Mouse (Mus musculus) forebrain, embryonic 13.5 days (tissue): Measurements from ENCODE around the gene Arfip1. TPM values are rescaled to one million over a fixed set of nuclear protein-coding genes. Genes with fewer than 3 reads are reported as not detected.
"Not testable (repeated sequence)": the region's sequence is repeated elsewhere in the genome, so short reads cannot be mapped to it uniquely, and the experiment has no call there.

Experiments used
- ATAC-seq: fragments of 200-750 bp; cut with Nextera tagmentation; 2 replicates; pipeline ENCODE4 v1.8.0; 2017
- H3K27ac ChIP-seq: fragments of 300-500 bp; sonication (generic); 2 replicates; pipeline ENCODE4 v1.5.1; 2015; ENCODE audit warnings: inconsistent platforms, mild to moderate bottlenecking, moderate library complexity
- H3K27me3 ChIP-seq: fragments of 300-500 bp; sonication (generic); 2 replicates; pipeline ENCODE4 v1.6.1; 2015; ENCODE audit warnings: mild to moderate bottlenecking, inconsistent platforms
- H3K36me3 ChIP-seq: fragments of 300-500 bp; sonication (generic); 2 replicates; pipeline ENCODE4 v1.6.1; 2015; ENCODE audit warnings: mild to moderate bottlenecking, inconsistent platforms; ENCODE audit not compliant: poor library complexity, severe bottlenecking
- H3K4me1 ChIP-seq: fragments of 300-500 bp; sonication (generic); 2 replicates; pipeline ENCODE4 v1.6.1; 2015; ENCODE audit warnings: inconsistent platforms
- H3K4me2 ChIP-seq: fragments of 300-500 bp; sonication (generic); 2 replicates; pipeline ENCODE4 v1.6.1; 2015; ENCODE audit warnings: inconsistent platforms, mild to moderate bottlenecking, moderate library complexity
- H3K4me3 ChIP-seq: fragments of 300-500 bp; sonication (generic); 2 replicates; pipeline ENCODE4 v1.5.1; 2015; ENCODE audit warnings: mild to moderate bottlenecking, inconsistent platforms
- H3K9ac ChIP-seq: fragments of 300-500 bp; sonication (generic); 2 replicates; pipeline ENCODE4 v1.6.1; 2015; ENCODE audit warnings: mild to moderate bottlenecking, inconsistent platforms
- H3K9me3 ChIP-seq: fragments of 300-500 bp; sonication (generic); replicated peaks from 2 replicates; pipeline ENCODE4 v1.6.1; 2016; ENCODE audit warnings: inconsistent platforms
- WGBS: fragments of 180-500 bp; shearing (Covaris S2); methylation state at CpG from one replicate; pipeline ENCODE4 v1.1.7; 2015; 5-methylcytosine and 5-hydroxymethylcytosine counted together
- polyA plus RNA-seq: library from polyadenylated mRNA; unstranded; fragments of >200 nt; fragmentation: Nextera tagmentation; extraction: Ambion mirVana; gene quantifications from 2 replicates; pipeline ENCODE4 v1.2.1, GENCODE M21; 2015

The Arfip1 gene
- polyA plus RNA-seq, 1 experiment from 2014 or later = 26.1 TPM

GRCm38 (mm10) chr3:84563415-84563814 lies 19.0 kb downstream of the Arfip1 start:
- no peak overlapping the region for H3K9ac ChIP-seq
- ATAC-seq = no peak
- no peaks in the 10 kb centered on the region for H3K9me3 ChIP-seq
- no peaks in the 10 kb centered on the region for H3K36me3 ChIP-seq
- peaks cover 5% of the 10 kb centered on the region; the same call in 1 of the 2 replicates for H3K4me1 ChIP-seq
- H3K4me2 ChIP-seq = no peak overlapping the region
- H3K27ac ChIP-seq = no peak overlapping the region
- H3K27me3 ChIP-seq = no peaks in the 10 kb centered on the region
- WGBS = 94% methylated on average over 4 of the region's 4 CpGs
- H3K4me3 ChIP-seq = no peak overlapping the region

- 94% methylated on average over 2 of the region's 2 CpGs for whole genome bisulfite sequencing
- H3K27ac ChIP-seq, H3K9me3 ChIP-seq, H3K4me2 ChIP-seq, ATAC-seq, H3K27me3 ChIP-seq, H3K9ac ChIP-seq, H3K36me3 ChIP-seq, H3K4me1 ChIP-seq, H3K4me3 ChIP-seq: not testable (repeated sequence)
Measured at GRCm38 (mm10) chr3:84562911-84563310, 19.5 kb downstream of the Arfip1 start.

- no peak for ATAC-seq
Measured at GRCm38 (mm10) chr3:84558301-84558700, 24.1 kb downstream of the Arfip1 start.

GRCm38 (mm10) chr3:84555780-84556179 lies 26.6 kb downstream of the Arfip1 start:
- Histone ChIP-seq H3K9me3 (no peaks in the 10 kb centered on the region), H3K27me3 (no peaks in the 10 kb centered on the region), H3K4me1 (no peaks in the 10 kb centered on the region), H3K9ac (no peak overlapping the region), H3K36me3 (no peaks in the 10 kb centered on the region), H3K27ac (no peak overlapping the region), H3K4me3 (no peak overlapping the region), H3K4me2 (no peak overlapping the region)
- ATAC-seq = no peak
- 83% methylated on average over 3 of the region's 3 CpGs for WGBS

More at GRCm38 (mm10) chr3:84558301-84558700, 24.1 kb downstream of the Arfip1 start:
- no peaks in the 10 kb centered on the region for H3K36me3 ChIP-seq
- no peaks in the 10 kb centered on the region for H3K27me3 ChIP-seq
- no peak overlapping the region for H3K27ac ChIP-seq
- no peaks in the 10 kb centered on the region for H3K9me3 ChIP-seq
- H3K4me2 ChIP-seq = no peak overlapping the region
- 95% methylated on average over 3 of the region's 3 CpGs for WGBS
- H3K4me3 ChIP-seq = no peak overlapping the region
- H3K4me1 ChIP-seq = no peaks in the 10 kb centered on the region
- H3K9ac ChIP-seq = no peak overlapping the region

GRCm38 (mm10) chr3:84547177-84547576 lies 35.2 kb downstream of the Arfip1 start:
- Histone ChIP-seq H3K27ac (no peak overlapping the region), H3K4me3 (no peak overlapping the region), H3K4me1 (no peaks in the 10 kb centered on the region), H3K27me3 (no peaks in the 10 kb centered on the region), H3K4me2 (no peak overlapping the region), H3K9me3 (no peaks in the 10 kb centered on the region), H3K9ac (no peak overlapping the region), H3K36me3 (no peaks in the 10 kb centered on the region)
- WGBS = 81% methylated on average over 8 of the region's 8 CpGs
- no peak for ATAC-seq

- H3K4me2 ChIP-seq, H3K27me3 ChIP-seq, H3K9ac ChIP-seq, H3K9me3 ChIP-seq, H3K36me3 ChIP-seq, ATAC-seq, H3K4me3 ChIP-seq, H3K27ac ChIP-seq: not testable (repeated sequence)
- peaks cover 12% of the 10 kb centered on the region; the same call in 1 of the 2 replicates for H3K4me1 ChIP-seq
- WGBS = 12% methylated on average over 3 of the region's 3 CpGs
Measured at GRCm38 (mm10) chr3:84542450-84542849, 40.0 kb downstream of the Arfip1 start.

GRCm38 (mm10) chr3:84541881-84542280 lies 40.5 kb downstream of the Arfip1 start:
- WGBS = 79% methylated on average over 1 of the region's 1 CpGs
- H3K4me1 ChIP-seq = peaks cover 12% of the 10 kb centered on the region; the same call in 1 of the 2 replicates
- no peaks in the 10 kb centered on the region for H3K9me3 ChIP-seq
- H3K4me3 ChIP-seq = no peak overlapping the region
- no peak overlapping the region for H3K4me2 ChIP-seq
- no peaks in the 10 kb centered on the region for H3K27me3 ChIP-seq
- no peak for ATAC-seq
- H3K36me3 ChIP-seq = no peaks in the 10 kb centered on the region
- no peak overlapping the region for H3K27ac ChIP-seq
- no peak overlapping the region for H3K9ac ChIP-seq

GRCm38 (mm10) chr3:84540640-84541039 lies 41.8 kb downstream of the Arfip1 start:
- no peaks in the 10 kb centered on the region for H3K9me3 ChIP-seq
- H3K4me2 ChIP-seq = no peak overlapping the region
- no peak for ATAC-seq
- H3K27ac ChIP-seq = no peak overlapping the region
- H3K36me3 ChIP-seq = no peaks in the 10 kb centered on the region
- peaks cover 12% of the 10 kb centered on the region; the same call in 1 of the 2 replicates for H3K4me1 ChIP-seq
- no peaks in the 10 kb centered on the region for H3K27me3 ChIP-seq
- H3K4me3 ChIP-seq = no peak overlapping the region
- H3K9ac ChIP-seq = no peak overlapping the region

GRCm38 (mm10) chr3:84536987-84537386 lies 45.4 kb downstream of the Arfip1 start:
- Histone ChIP-seq H3K4me1 (peaks cover 12% of the 10 kb centered on the region; the same call in 1 of the 2 replicates), H3K9ac (no peak overlapping the region), H3K27ac (no peak overlapping the region), H3K9me3 (no peaks in the 10 kb centered on the region), H3K27me3 (no peaks in the 10 kb centered on the region), H3K36me3 (no peaks in the 10 kb centered on the region), H3K4me2 (no peak overlapping the region), H3K4me3 (no peak overlapping the region)
- no peak for ATAC-seq
- 64% methylated on average over 6 of the region's 6 CpGs for WGBS

GRCm38 (mm10) chr3:84533227-84533626 lies 49.2 kb downstream of the Arfip1 start:
- WGBS = 74% methylated on average over 5 of the region's 5 CpGs
- Histone ChIP-seq H3K4me2 (no peak overlapping the region), H3K9ac (no peak overlapping the region), H3K27me3 (no peaks in the 10 kb centered on the region), H3K36me3 (no peaks in the 10 kb centered on the region), H3K9me3 (no peaks in the 10 kb centered on the region), H3K4me1 (no peaks in the 10 kb centered on the region), H3K4me3 (no peak overlapping the region), H3K27ac (no peak overlapping the region)
- no peak for ATAC-seq

- Histone ChIP-seq H3K4me1 (no peaks in the 10 kb centered on the region), H3K27ac (no peak overlapping the region), H3K27me3 (no peaks in the 10 kb centered on the region), H3K4me3 (no peak overlapping the region), H3K36me3 (0 out of 2 replicates have a peak, but pooled peaks cover 4% of the 10 kb centered on the region), H3K4me2 (no peak overlapping the region), H3K9me3 (no peaks in the 10 kb centered on the region), H3K9ac (no peak overlapping the region)
- no peak for ATAC-seq
- WGBS = 72% methylated on average over 2 of the region's 2 CpGs
Measured at GRCm38 (mm10) chr3:84529021-84529420, 53.4 kb downstream of the Arfip1 start.

- Histone ChIP-seq H3K4me3 (no peak overlapping the region), H3K9ac (no peak overlapping the region), H3K27me3 (no peaks in the 10 kb centered on the region), H3K27ac (no peak overlapping the region), H3K4me1 (no peaks in the 10 kb centered on the region), H3K9me3 (no peaks in the 10 kb centered on the region), H3K36me3 (0 out of 2 replicates have a peak, but pooled peaks cover 4% of the 10 kb centered on the region), H3K4me2 (no peak overlapping the region)
- WGBS = 82% methylated on average over 1 of the region's 1 CpGs
- no peak for ATAC-seq
Measured at GRCm38 (mm10) chr3:84524952-84525351, 57.5 kb downstream of the Arfip1 start.

GRCm38 (mm10) chr3:84516163-84516562 lies 66.3 kb downstream of the Arfip1 start:
- Histone ChIP-seq H3K27me3 (no peaks in the 10 kb centered on the region), H3K27ac (no peak overlapping the region), H3K9ac (no peak overlapping the region), H3K36me3 (peaks cover 6% of the 10 kb centered on the region; the same call in 1 of the 2 replicates), H3K4me2 (no peak overlapping the region), H3K4me1 (no peaks in the 10 kb centered on the region), H3K9me3 (no peaks in the 10 kb centered on the region), H3K4me3 (no peak overlapping the region)
- ATAC-seq = no peak
- WGBS = 88% methylated on average over 3 of the region's 3 CpGs
